ENCODE assay signal across 17 mouse cellular contexts in the genomic region with DNA sequence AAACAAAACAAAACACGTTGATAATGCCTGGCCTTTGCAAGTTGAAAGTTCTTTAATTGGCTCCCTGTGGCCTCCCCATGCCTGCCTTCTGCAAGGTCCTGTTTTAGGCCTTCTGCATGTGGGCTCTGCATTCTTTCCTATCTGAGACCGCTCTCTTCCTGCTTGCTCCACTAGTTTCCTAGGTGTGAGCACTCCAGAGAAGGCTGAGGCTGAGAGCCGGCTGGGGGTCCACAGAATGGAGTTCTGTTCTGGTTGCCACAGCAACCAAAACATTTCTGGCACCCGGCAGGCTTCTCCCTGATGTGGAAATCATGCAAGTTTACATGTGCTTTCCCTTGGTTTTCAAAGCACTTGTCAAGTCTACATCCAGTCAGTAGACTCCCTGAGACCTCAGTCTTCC. TPM values are rescaled to one million over a fixed set of nuclear protein-coding genes. Genes with fewer than 3 reads are reported as not detected.
DNase-seq lines count a peak whose midpoint lies in the region; ATAC-seq and TF ChIP-seq lines count a peak whose summit lies in the region.
"Had no signal": no experiment of that assay in that cellular context is flagged by ENCODE, and none has a peak within 500 bp of the region (broad histone marks: within the 10 kb centered on the region; RNA-seq: fewer than 3 reads in every experiment).

No protein-coding gene starts in this region.

- no peak for DNase-seq in forebrain, embryonic 10.5 days (ENCODE audit: extremely low spot score, low spot score)
- no peak for DNase-seq in limb, embryonic 10.5 days (ENCODE audit: low spot score)
- DNase-seq in ZHBTc4 (ENCODE audit: low read depth, low spot score) (peak; percentile 12), liver (no peak)
- DNase-seq in hindbrain, postnatal 0 days (ENCODE audit: low spot score): peak; percentile 63
- no peak for DNase-seq in gastrocnemius, postnatal 36 days
- DNase-seq: adrenal gland, postnatal 36 days; cerebellum, adult 11-12 months; liver, embryonic 13.5 days; lung, postnatal 4 days had no signal

- 9% methylated on average over 4 of the region's 4 CpGs for WGBS in forebrain, embryonic 13.5 days
- WGBS in forebrain, embryonic 10.5 days: 20% methylated on average over 4 of the region's 4 CpGs
- WGBS in limb, embryonic 12.5 days: 15% methylated on average over 4 of the region's 4 CpGs
- WGBS in limb, embryonic 10.5 days: 20% methylated on average over 4 of the region's 4 CpGs
- WGBS in hindbrain, postnatal 0 days: 8% methylated on average over 4 of the region's 4 CpGs

- no peak for TF ChIP-seq CTCF in hindbrain, postnatal 0 days (IDR thresholded peaks at IDR 0.05; ENCODE audit: low read depth)

- H3K27ac ChIP-seq in forebrain, embryonic 13.5 days: no peak overlapping the region
- no peak overlapping the region for H3K27ac ChIP-seq in forebrain, embryonic 10.5 days
- peak overlapping the region; percentile 1; the same call in 1 of the 2 replicates for H3K27ac ChIP-seq in limb, embryonic 12.5 days
- no peak overlapping the region for H3K27ac ChIP-seq in limb, embryonic 10.5 days
- no peak overlapping the region for H3K27ac ChIP-seq in hindbrain, postnatal 0 days
- H3K27ac ChIP-seq: heart, embryonic 13.5 days; liver, embryonic 13.5 days had no signal

- no peaks in the 10 kb centered on the region for H3K36me3 ChIP-seq in forebrain, embryonic 13.5 days (ENCODE audit: poor library complexity, severe bottlenecking)
- no peaks in the 10 kb centered on the region for H3K36me3 ChIP-seq in forebrain, embryonic 10.5 days (replicated peaks)
- H3K36me3 ChIP-seq in limb, embryonic 12.5 days: no peaks in the 10 kb centered on the region
- no peaks in the 10 kb centered on the region for H3K36me3 ChIP-seq in limb, embryonic 10.5 days
- H3K36me3 ChIP-seq in hindbrain, postnatal 0 days (ENCODE audit: insufficient read depth, low read length): no peaks in the 10 kb centered on the region
- H3K36me3 ChIP-seq: heart, embryonic 13.5 days; liver, embryonic 13.5 days had no signal

- no peak overlapping the region for H3K9ac ChIP-seq in forebrain, embryonic 13.5 days
- no peak overlapping the region for H3K9ac ChIP-seq in limb, embryonic 12.5 days (replicated peaks)
- no peak overlapping the region for H3K9ac ChIP-seq in hindbrain, postnatal 0 days (replicated peaks; ENCODE audit: low read length)
- H3K9ac ChIP-seq: heart, embryonic 13.5 days; liver, embryonic 13.5 days had no signal

- no peak overlapping the region for H3K4me3 ChIP-seq in forebrain, embryonic 13.5 days
- H3K4me3 ChIP-seq in forebrain, embryonic 10.5 days: no peak overlapping the region
- H3K4me3 ChIP-seq in limb, embryonic 12.5 days (replicated peaks): no peak overlapping the region
- H3K4me3 ChIP-seq in limb, embryonic 10.5 days: no peak overlapping the region
- H3K4me3 ChIP-seq in hindbrain, postnatal 0 days (ENCODE audit: low read length): no peak overlapping the region
- H3K4me3 ChIP-seq: heart, embryonic 13.5 days; liver, embryonic 13.5 days had no signal

- no peak overlapping the region for H3K4me2 ChIP-seq in forebrain, embryonic 13.5 days
- H3K4me2 ChIP-seq in limb, embryonic 12.5 days: no peak overlapping the region
- no peak overlapping the region for H3K4me2 ChIP-seq in hindbrain, postnatal 0 days (ENCODE audit: low read depth, low read length)
- H3K4me2 ChIP-seq: heart, embryonic 13.5 days; liver, embryonic 13.5 days had no signal

- intact Hi-C loops in gastrocnemius, postnatal 36 days (cut with DNase I): no loop called here

- peaks cover 8% of the 10 kb centered on the region; the same call in 1 of the 2 replicates for H3K4me1 ChIP-seq in forebrain, embryonic 13.5 days
- peaks cover 8% of the 10 kb centered on the region for H3K4me1 ChIP-seq in forebrain, embryonic 10.5 days
- H3K4me1 ChIP-seq in limb, embryonic 12.5 days (replicated peaks): peaks cover 18% of the 10 kb centered on the region; the same call in 1 of the 2 replicates
- peaks cover 21% of the 10 kb centered on the region for H3K4me1 ChIP-seq in limb, embryonic 10.5 days
- peaks cover 6% of the 10 kb centered on the region; the same call in 1 of the 2 replicates for H3K4me1 ChIP-seq in hindbrain, postnatal 0 days (ENCODE audit: insufficient read depth, low read length)
- H3K4me1 ChIP-seq: liver, embryonic 13.5 days had no signal

- peak; percentile 65; the same call in 1 of the 2 replicates for ATAC-seq in forebrain, embryonic 13.5 days
- ATAC-seq in limb, embryonic 12.5 days (ENCODE audit: insufficient number of reproducible peaks, insufficient read depth, low FRiP score, low TSS enrichment, low read depth): peak; percentile 75; the same call in 1 of the 2 replicates
- peak; percentile 73 for ATAC-seq in hindbrain, postnatal 0 days

- no peaks in the 10 kb centered on the region for H3K27me3 ChIP-seq in forebrain, embryonic 13.5 days
- no peaks in the 10 kb centered on the region for H3K27me3 ChIP-seq in forebrain, embryonic 10.5 days (ENCODE audit: poor library complexity, severe bottlenecking)
- peaks cover 14% of the 10 kb centered on the region for H3K27me3 ChIP-seq in limb, embryonic 12.5 days
- H3K27me3 ChIP-seq in limb, embryonic 10.5 days (ENCODE audit: low read depth, poor library complexity, severe bottlenecking): peaks cover 31% of the 10 kb centered on the region
- no peaks in the 10 kb centered on the region for H3K27me3 ChIP-seq in hindbrain, postnatal 0 days (ENCODE audit: insufficient read depth, low read length)
- H3K27me3 ChIP-seq: heart, embryonic 13.5 days; liver, embryonic 13.5 days had no signal

- no peaks in the 10 kb centered on the region for H3K9me3 ChIP-seq in forebrain, embryonic 13.5 days (replicated peaks)
- no peaks in the 10 kb centered on the region for H3K9me3 ChIP-seq in forebrain, embryonic 10.5 days
- no peaks in the 10 kb centered on the region for H3K9me3 ChIP-seq in limb, embryonic 12.5 days
- H3K9me3 ChIP-seq in limb, embryonic 10.5 days (replicated peaks): no peaks in the 10 kb centered on the region
- H3K9me3 ChIP-seq in hindbrain, postnatal 0 days (ENCODE audit: low read length): no peaks in the 10 kb centered on the region
- H3K9me3 ChIP-seq: heart, embryonic 13.5 days; liver, embryonic 13.5 days had no signal

RNA-seq across cellular contexts. Expression of a gene that starts 24.7 kb away (rescaled TPM):
- 0.04 TPM in 1 of 2 replicates, not detected in the other for polyA plus RNA-seq in forebrain, embryonic 13.5 days (2015; fragmentation: Nextera tagmentation; extraction: Ambion mirVana)
- polyA plus RNA-seq in forebrain, embryonic 10.5 days (2016; fragmentation: Nextera tagmentation; extraction: Ambion mirVana): not detected in 2 replicates
- polyA plus RNA-seq in limb, embryonic 12.5 days (2016; fragmentation: Nextera tagmentation; extraction: Ambion mirVana): 3.0 and 3.7 TPM in 2 replicates
- polyA plus RNA-seq in limb, embryonic 10.5 days (2016; fragmentation: Nextera tagmentation; extraction: Ambion mirVana): 0.13 and 0.26 TPM in 2 replicates
- total RNA-seq in hindbrain, postnatal 0 days (2014; rRNA removed): 0.47 TPM in 1 of 2 replicates, not detected in the other
- polyA plus RNA-seq in hindbrain, postnatal 0 days (2015; fragmentation: Nextera tagmentation; extraction: Ambion mirVana): 0.06 and 0.11 TPM in 2 replicates
- 1,000 to 10,000 TPM; 1,458 to 1,785 TPM for total RNA-seq in gastrocnemius, postnatal 36 days (2021)
- total RNA-seq: adrenal gland, postnatal 36 days had no signal

RNA-seq across cellular contexts. Expression of a gene that starts 42.8 kb away (rescaled TPM):
- polyA plus RNA-seq in forebrain, embryonic 13.5 days (2015; fragmentation: Nextera tagmentation; extraction: Ambion mirVana): 22.1 and 22.5 TPM in 2 replicates
- polyA plus RNA-seq in forebrain, embryonic 10.5 days (2016; fragmentation: Nextera tagmentation; extraction: Ambion mirVana): 13.0 and 15.7 TPM in 2 replicates
- polyA plus RNA-seq in limb, embryonic 12.5 days (2016; fragmentation: Nextera tagmentation; extraction: Ambion mirVana): 34.5 and 34.7 TPM in 2 replicates
- 14.8 and 20.6 TPM in 2 replicates for polyA plus RNA-seq in limb, embryonic 10.5 days (2016; fragmentation: Nextera tagmentation; extraction: Ambion mirVana)
- total RNA-seq in hindbrain, postnatal 0 days (2014; rRNA removed): 82.6 and 83.7 TPM in 2 replicates
- polyA plus RNA-seq in hindbrain, postnatal 0 days (2015; fragmentation: Nextera tagmentation; extraction: Ambion mirVana): 29.0 and 29.9 TPM in 2 replicates
- 1 to 10 TPM; 5.9 to 7.4 TPM for total RNA-seq in gastrocnemius, postnatal 36 days (2021)

RNA-seq across cellular contexts. Expression of a gene that starts 43.6 kb away (rescaled TPM):
- not detected in 2 replicates for polyA plus RNA-seq in forebrain, embryonic 13.5 days (2015; fragmentation: Nextera tagmentation; extraction: Ambion mirVana)
- polyA plus RNA-seq in forebrain, embryonic 10.5 days (2016; fragmentation: Nextera tagmentation; extraction: Ambion mirVana): not detected in 2 replicates
- not detected in 2 replicates for polyA plus RNA-seq in limb, embryonic 12.5 days (2016; fragmentation: Nextera tagmentation; extraction: Ambion mirVana)
- not detected in 2 replicates for polyA plus RNA-seq in limb, embryonic 10.5 days (2016; fragmentation: Nextera tagmentation; extraction: Ambion mirVana)
- total RNA-seq in hindbrain, postnatal 0 days (2014; rRNA removed): not detected in 2 replicates
- not detected in 2 replicates for polyA plus RNA-seq in hindbrain, postnatal 0 days (2015; fragmentation: Nextera tagmentation; extraction: Ambion mirVana)
- total RNA-seq in gastrocnemius, postnatal 36 days (2021): not detected
- total RNA-seq: adrenal gland, postnatal 36 days; gastrocnemius, adult 8-10 months had no signal
- polyA plus RNA-seq: heart, embryonic 13.5 days; kidney, embryonic 16.5 days; liver, embryonic 13.5 days; testis, adult 2 months; urinary bladder, adult 2 months had no signal

Comparison
In these comparisons a context has a peak if more than half of its experiments do, and no peak if none do; other contexts are left out.
1. DNase-seq: peak in ZHBTc4 (single experiment) and hindbrain, postnatal 0 days (single experiment); none in forebrain, embryonic 10.5 days (single experiment), limb, embryonic 10.5 days (single experiment), liver (single experiment) and gastrocnemius, postnatal 36 days (0 of 2).
2. Peak in every context shown above with its lines, with median percentiles within 50 percentile points of each other: ATAC-seq.